Mouse (Mus musculus): Measurements from ENCODE around the gene Fam151b. TPM values are rescaled to one million over a fixed set of nuclear protein-coding genes. Genes with fewer than 3 reads are reported as not detected.

The Fam151b gene
- total RNA-seq, 2 experiments from 2014 or later = 1.9 to 2.2 TPM

DNA sequence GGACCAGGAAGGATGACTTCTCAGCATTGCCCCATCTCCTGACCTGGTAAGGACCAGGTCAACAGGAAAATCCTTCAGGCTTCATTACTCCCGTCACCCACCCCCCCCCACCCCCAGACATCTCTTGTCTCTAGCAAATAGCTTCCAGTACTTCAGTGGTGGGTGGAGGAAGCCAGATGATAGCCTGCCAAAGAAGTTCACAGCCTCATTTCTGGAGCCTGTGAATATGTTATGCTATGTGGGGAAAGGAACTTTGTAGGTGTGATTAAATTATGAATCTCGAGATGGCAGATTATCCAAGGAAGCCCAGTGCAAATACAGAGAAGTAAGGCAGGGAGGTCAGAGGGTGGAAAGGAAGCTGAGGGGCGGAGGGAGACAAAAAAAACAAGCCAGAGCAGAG is 60.1 kb downstream of the Fam151b start:
- DNase-seq (ENCODE audit: low spot score) = no peak
- intact Hi-C loops (cut with DNase I) = no loop called here

DNA sequence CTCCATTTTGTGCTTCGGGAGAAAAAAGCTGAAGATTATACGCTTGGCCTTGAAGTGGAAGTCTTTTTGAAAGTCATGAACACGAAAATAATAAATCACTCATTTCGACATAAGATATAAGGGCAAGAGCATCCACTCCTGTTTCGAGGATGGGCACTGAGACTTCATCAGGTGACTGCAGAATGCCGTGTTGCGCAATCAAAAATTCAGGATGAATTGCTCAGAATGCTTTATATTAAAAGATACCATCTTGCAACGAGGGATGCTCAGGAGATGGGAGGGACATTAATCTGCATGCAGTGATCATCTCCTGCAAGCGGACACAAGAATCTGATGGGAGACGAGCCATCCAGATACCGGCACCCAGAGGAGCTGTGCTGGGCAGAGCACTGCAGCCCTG is 64.2 kb downstream of the Fam151b start:
- intact Hi-C loops (cut with DNase I) = no loop called here
- no peak for DNase-seq (ENCODE audit: low spot score)

DNA sequence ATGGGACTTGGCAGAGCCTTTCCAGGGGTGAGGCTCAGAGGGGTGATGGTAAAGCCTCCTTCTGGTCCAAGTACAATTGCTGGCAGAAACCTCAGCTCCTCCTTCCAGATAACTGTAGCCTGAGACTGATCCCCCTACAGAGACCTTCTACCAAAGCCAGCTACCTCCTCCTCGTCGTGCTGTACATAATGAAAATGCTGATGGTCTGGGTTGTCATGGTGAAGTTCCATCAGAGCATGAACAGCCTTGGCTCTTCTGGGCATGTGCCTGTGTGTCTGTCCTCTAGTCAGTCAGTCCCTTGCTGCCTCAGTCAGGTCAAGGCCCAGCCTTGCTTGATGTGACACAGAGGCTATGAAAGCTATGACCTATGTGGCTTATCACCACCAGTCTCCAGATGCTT is 73.3 kb downstream of the Fam151b start:
- intact Hi-C loops (cut with DNase I) = no loop called here

DNA sequence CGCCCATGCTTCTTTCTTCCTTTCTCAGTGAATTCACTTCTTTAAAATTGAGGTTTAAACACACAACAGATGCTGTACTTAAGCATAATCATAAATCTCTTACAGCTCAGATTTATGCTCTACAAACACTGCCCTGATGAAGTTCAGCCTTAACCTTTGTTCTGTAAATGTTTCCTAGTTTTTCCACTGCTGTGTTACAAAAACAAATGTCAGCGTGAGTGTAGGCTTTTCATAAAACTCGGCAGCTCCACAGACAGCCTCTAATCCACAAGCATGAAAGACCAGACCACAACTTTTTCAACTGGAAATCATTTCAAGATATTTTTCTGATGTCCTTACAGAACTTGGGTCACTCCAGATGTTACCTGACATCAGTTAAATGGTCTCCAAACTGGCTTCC is 80.3 kb downstream of the Fam151b start:
- intact Hi-C loops (cut with DNase I) = no loop called here
- no peak for DNase-seq (ENCODE audit: low spot score)

More for the DNA sequence above, 73.3 kb downstream of the Fam151b start:
- DNase-seq (ENCODE audit: low spot score) = no peak

DNA sequence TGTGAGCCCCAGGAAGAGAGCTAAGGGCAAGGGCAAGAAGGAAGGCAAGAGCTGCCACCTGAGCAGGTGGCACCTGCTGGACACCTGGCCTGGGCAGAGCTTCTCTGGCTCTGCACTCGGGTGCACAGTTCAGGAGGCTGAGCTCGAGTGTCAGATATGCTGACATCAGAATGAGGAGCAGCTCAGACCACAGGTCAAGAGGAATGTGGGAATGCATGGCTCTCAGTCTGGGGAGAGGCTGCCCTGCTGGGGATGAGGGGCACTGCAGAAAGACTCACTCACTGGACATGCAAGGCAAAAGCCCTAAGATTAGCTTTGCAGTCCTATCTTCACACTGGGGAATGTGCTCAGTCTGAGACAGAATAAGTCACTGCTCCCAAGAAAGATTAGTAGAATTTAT is 81.8 kb downstream of the Fam151b start:
- intact Hi-C loops (cut with DNase I) = no loop called here
- no peak for DNase-seq (ENCODE audit: low spot score)

Other genes starting within 250 kb of the Fam151b start
- gene Gm20379, start 178.0 kb downstream of the Fam151b start, total RNA-seq (2021) = not detected
- under 1 TPM; 0.61 to 0.96 TPM for gene Dhfr, start 129.3 kb downstream of the Fam151b start, total RNA-seq (2021)
- gene Msh3, start 129.0 kb downstream of the Fam151b start, total RNA-seq (2021) = 10 to 100 TPM in 1 of 2 experiments, 1 to 10 TPM in 1; 8.0 to 10.3 TPM
- gene Ankrd34b, start 58.1 kb downstream of the Fam151b start, total RNA-seq (2021) = not detected
- 10 to 100 TPM; 12.2 to 14.2 TPM for gene Zfyve16, start 46.9 kb upstream of the Fam151b start, total RNA-seq (2021)
- not detected for gene Spz1, start 92.2 kb upstream of the Fam151b start, total RNA-seq (2021)
- 10 to 100 TPM; 15.3 to 17.5 TPM for gene Serinc5, start 127.1 kb upstream of the Fam151b start, total RNA-seq (2021)

All from heart, postnatal 25 days (tissue).